Mouse (Mus musculus) lung, postnatal 4 days (tissue): Measurements from ENCODE around the gene Ercc6l2.

ENCODE experiments used
- DNase-seq, 2 experiments: peaks; one replicate each; pipeline ENCODE4 v3.0.0; 2021

Gene Ercc6l2

GRCm38 (mm10) chr13:63814746-63815681, at the start of gene Ercc6l2:
Gene Ercc6l2, plus strand, starts transcription at chr13:63815240.
- DNase-seq = peak; percentile 99

- DNase-seq = no peak
Observed at GRCm38 (mm10) chr13:63766065-63766464, 49.0 kb upstream of the Ercc6l2 start.

GRCm38 (mm10) chr13:63771009-63771408, 44.0 kb upstream of the Ercc6l2 start:
- DNase-seq = no peak

DNA sequence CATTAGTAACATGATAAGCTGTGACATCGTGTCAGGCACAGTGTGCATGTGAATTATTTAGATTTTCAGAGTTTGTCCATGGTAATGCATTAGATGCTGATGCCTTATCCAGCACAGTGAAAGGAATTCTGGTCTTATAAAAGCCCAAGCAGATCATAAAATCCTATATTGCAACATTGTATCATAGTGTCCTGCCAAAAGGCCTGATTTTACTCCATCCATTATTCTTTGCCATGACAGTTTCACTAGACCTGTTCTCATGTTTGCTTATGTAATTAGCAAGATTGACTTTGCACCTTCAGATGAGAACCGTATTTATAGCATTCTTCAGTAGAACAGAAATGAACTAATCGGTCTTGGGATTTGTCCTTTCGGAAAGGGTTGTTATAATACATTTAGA, 36.1 kb upstream of the Ercc6l2 start:
- DNase-seq = no peak

GRCm38 (mm10) chr13:63779376-63780291, 35.4 kb upstream of the Ercc6l2 start:
- peak in 1 of 2 experiments; percentile 10 for DNase-seq

DNA sequence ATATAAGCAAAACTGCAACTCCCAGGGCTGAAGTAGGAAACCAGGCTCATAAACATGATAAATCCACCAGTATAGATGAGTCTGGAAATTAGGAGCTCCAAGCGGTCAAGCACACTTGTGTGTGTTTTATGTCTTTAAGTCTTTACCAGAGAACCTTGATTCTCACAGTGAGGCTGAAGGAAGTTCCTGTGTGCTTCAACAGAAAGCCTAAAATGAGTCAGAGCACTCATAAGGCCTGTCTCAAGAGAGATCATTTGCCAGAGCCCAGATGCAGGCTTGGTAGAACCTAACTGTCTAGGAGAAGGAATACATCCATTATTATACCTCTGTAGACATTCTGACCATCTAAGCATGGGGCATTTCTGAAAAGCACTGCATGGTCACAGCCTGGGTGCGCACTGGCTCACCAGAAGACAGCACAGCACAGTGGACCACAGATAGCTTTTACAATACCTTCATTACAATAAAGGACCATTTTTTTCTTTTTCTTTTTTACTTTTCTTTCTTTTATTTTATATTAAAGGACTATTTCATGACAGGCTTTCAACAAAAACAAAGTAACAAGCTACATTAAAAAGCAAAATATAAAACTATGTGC, 22.7 kb upstream of the Ercc6l2 start:
- DNase-seq = no peak

DNA sequence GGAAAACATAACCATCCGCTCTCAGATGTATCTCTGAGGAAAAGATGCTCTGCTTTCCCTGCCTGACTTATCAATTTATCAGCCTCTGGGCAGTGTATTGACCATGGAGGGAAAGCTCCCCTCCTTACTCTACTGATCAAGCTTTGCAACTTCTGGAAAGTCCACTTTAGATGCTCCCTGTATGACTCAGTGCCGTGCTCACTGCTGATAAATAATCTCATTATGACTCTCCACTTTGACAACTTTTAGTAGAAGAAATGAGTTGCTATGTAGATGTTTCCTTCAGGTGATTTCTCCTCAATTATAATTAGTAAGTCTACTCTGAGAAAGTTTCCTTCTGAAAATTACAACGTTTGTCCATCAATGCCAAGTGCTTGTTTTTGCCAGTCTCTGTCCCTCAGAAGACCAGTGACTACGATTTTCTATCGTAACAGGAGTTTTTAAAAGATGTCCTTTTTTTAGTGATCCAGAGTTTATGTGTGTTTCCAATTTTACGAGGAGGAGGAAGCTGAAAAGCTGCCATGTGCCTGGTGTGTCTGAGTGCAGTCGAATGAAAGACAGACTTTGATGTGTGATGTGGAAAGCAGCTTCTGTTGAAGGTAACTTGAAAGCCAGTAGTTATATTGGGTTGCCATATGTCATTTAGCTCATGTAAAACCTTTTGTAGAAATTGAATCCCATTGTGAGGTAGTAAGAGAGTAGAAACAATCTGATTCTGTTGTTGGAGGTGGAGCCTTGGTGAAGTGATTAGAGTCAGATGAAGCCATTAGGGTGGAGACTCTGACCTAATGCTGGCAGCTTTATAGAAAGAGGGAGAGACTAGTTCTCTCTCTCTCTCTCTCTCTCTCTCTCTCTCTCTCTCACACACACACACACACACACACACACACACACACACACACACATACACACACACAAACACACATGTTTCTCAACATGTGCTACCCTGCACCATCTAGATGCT, 21.4 kb upstream of the Ercc6l2 start:
- DNase-seq = no peak

- no peak for DNase-seq
Observed at GRCm38 (mm10) chr13:63798677-63799076, 16.4 kb upstream of the Ercc6l2 start.

- no peak for DNase-seq
Observed at GRCm38 (mm10) chr13:63799940-63800339, 15.1 kb upstream of the Ercc6l2 start.

GRCm38 (mm10) chr13:63801289-63801688, 13.8 kb upstream of the Ercc6l2 start:
- no peak for DNase-seq

DNA sequence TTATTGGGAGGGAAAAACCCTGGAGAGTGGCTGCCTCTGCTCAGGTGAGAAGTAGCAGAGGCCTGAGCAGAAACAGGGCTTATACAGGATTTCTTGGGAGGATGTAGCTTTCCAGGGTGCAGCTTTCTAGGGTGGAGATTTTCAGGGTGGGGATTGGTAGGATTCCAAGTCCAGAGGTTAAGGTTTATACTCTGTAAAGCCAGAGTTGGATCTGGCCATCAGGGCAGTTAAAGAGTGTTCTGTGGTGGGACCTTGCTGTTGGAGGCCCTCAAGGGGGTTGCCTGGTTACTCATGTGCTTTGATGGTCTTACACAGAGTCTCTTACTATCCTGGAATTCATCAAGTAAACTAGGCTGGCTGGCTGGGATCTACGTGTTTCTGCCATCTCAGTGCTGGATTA, 7.8 kb upstream of the Ercc6l2 start:
- DNase-seq = no peak

DNA sequence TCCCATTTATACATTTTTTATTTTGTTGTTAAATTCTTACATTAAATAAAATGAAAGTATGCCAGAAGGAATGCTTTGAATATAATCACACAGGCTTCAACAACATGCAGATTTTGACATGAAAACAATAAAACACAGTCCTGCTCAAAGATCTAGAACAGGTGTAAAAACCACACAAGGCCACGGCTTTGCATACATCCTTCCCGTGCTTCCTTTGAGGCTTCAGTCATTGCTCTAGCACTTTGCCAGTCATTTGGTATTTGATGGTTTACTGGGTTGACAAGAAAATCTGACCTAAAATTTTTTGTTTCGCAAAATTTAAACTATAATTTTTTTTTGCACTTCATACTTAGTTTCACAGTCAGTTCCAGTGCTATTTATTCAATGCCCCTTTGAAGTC, 7.1 kb upstream of the Ercc6l2 start:
- no peak for DNase-seq

DNA sequence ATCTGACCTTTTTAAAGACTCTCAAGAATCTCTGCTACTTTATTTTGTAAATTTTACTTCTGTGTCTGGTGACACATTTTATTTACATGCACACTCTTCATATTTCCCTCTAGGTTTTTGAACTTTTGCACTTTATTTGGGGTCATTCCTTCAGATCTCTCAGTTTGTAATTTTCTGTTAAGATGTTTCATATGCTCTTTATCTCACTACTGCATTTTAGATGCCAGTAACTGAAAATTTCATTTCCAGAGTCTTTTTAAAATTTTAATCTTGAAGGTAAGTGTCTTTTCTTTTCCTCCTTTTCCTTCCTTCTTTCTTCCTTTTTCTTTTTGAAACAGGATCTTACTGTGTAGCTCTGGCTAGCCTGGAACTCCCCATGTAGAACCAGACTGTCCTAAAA, 3.6 kb upstream of the Ercc6l2 start:
- DNase-seq = no peak

GRCm38 (mm10) chr13:63815931-63816330, 891 bp downstream of the Ercc6l2 start:
- no peak for DNase-seq

DNA sequence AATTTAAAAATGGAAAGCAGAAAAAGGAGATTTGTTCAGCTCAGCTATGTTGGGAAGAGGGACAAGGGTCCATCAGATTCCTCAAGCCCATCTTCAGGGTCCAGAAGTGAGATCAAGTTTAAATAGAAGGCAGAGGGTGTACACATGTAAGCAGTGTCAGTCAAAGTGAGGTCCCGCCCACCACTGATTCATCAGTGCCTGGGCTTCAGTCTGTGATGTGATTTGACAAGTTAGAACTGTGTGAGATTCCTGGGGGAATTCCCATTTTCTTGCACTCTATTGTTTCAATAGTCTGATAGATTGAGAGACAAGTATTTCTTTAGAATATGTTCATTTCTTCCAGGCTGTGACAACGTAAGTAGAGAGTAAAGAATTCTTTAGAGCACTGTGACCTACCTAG, 30.7 kb downstream of the Ercc6l2 start:
- no peak for DNase-seq

DNA sequence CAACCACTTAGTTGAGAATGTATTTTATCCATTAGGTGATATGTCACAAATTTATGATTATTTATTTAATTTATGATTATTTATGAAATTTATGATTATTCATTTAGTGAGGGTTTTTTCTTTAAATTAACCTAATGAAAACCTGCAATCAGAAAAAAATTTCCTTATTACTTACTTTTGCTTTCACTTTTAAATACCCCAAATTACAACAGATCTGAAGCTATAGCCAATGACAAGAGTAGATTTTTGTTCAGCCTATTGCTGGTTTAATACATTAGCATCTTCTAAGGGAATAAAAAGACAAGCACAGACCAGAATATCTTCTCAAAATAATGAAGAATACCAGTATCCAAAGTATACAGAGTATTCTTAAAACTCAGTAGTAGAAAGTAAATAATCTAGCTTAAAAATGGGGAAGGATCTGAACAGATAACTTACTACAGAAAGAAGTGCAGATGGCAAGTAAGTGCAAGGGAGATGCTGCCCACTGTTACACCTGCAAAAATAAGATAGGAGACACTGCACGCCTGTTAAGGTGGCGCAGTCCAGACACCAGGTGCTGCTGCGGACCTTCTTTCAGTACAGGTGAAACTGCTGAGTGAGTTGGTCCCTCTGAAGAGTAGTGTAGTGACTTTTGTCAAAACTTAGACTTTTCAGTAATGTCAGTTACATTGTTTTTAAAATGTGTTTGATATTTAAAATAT, 35.4 kb downstream of the Ercc6l2 start:
- DNase-seq = no peak

DNA sequence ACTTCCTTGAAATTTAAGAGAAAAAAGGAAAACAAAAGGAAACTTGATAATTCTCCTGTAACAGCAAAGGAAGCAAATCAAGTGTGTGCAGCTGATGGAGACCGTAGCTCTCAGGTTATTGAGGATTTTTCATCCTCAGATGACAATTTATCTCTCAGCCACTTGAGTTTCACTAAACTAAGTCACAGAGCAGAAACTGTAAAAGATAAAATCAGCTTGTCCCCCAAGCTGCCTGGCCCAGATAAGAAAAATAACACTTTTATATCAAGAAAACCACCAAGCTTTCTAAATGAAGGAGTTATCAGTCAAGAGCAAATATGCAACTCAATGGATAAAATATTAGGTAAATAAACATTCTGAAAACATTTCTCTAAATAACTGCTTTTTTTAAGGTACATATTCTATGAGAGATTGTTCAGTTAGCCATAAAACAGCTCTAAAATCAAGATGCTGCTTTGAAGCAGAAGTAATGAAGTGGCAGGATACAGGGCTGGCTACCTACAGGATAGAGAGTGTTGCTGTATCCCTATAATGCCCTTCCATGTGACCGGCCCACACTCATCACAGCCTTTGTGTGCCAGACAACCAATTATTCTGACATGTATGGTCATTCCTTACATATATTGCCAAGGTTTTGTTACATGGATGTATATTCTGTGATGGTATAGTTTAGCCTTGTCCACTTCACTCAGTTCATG, 57.7 kb downstream of the Ercc6l2 start:
- no peak for DNase-seq

- no peak for DNase-seq
Observed at GRCm38 (mm10) chr13:63877138-63877537, 62.1 kb downstream of the Ercc6l2 start.

DNA sequence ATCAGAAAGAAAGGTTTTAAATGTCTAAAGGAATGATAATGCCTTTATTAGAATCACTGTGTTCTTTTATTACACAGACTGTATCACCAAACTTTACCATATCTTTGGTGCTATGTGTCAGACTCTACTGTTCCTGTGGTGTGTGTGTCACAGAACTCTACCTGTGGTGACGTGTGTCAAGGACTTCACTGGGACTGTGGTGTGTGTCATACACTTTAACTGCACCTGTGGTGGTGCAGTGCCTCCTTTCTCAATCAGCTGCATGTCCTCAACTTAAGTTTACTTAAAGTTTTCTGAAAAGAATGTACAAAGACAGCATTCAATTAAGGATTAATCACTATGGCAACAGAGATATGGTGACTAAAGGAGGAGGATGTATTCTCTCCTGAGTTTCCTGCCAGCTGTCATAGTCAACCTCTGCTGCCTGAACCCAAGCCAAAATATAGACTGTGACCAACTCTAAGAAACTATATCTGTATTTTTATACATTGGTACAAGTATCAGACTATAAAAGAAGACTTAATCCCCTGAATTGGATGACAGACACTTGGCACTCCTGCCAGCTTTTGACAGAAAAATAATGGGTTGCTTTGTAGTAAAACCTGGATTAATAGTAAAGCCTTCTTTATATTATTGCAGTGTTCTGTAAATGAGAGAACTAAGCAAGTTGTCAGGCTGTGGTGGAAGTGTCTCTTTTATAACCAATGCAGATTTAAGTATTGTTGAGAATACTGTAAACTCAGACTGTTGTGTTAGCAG, 64.2 kb downstream of the Ercc6l2 start:
- no peak for DNase-seq

GRCm38 (mm10) chr13:63879864-63880141, 64.8 kb downstream of the Ercc6l2 start:
- no peak for DNase-seq
